Mouse (Mus musculus): ENCODE measurements around the gene Pla2g2d. TPM values are rescaled to one million over a fixed set of nuclear protein-coding genes. Genes with fewer than 3 reads are reported as not detected.

Pla2g2d gene
- polyA plus RNA-seq, 1 experiment from 2014 or later, result 1.6 TPM

- Histone ChIP-seq H3K27me3 (ENCODE audit: control insufficient read depth, insufficient read depth, low read length) (no peaks in the 10 kb centered on the region), H3K36me3 (ENCODE audit: control insufficient read depth, insufficient read depth, low read length) (no peaks in the 10 kb centered on the region), H3K4me3 (ENCODE audit: low read depth, low read length) (no peak overlapping the region), H3K4me2 (ENCODE audit: low read depth, low read length) (no peak overlapping the region), H3K9me3 (ENCODE audit: control insufficient read depth, low read length) (no peaks in the 10 kb centered on the region; the same call in 1 of the 2 replicates), H3K9ac (replicated peaks; ENCODE audit: low read depth, low read length) (no peak overlapping the region), H3K27ac (ENCODE audit: low read depth, low read length) (no peak overlapping the region), H3K4me1 (ENCODE audit: control insufficient read depth, insufficient read depth, low read length) (no peaks in the 10 kb centered on the region)
- no peak for ATAC-seq (ENCODE audit: low read depth)
- 63% methylated on average over 11 of the region's 11 CpGs for WGBS
Observed at GRCm38 (mm10) chr4:138827147-138827546, 51.6 kb downstream of the Pla2g2d start.

Other genes starting within 250 kb of the Pla2g2d start
- gene Vwa5b1, start 139.9 kb upstream of the Pla2g2d start, polyA plus RNA-seq (2014; fragmentation: Nextera tagmentation; extraction: Ambion mirVana), result 0.59 and 0.80 TPM in 2 replicates
- gene Pla2g2c, start 50.9 kb upstream of the Pla2g2d start, polyA plus RNA-seq (2014; fragmentation: Nextera tagmentation; extraction: Ambion mirVana), result 0.35 and 0.49 TPM in 2 replicates
- gene Ubxn10, start 38.6 kb upstream of the Pla2g2d start, polyA plus RNA-seq (2014; fragmentation: Nextera tagmentation; extraction: Ambion mirVana), result 2.7 and 3.0 TPM in 2 replicates
- gene Pla2g2f, start 18.1 kb upstream of the Pla2g2d start, polyA plus RNA-seq (2014; fragmentation: Nextera tagmentation; extraction: Ambion mirVana), result not detected in 2 replicates
- 0.35 TPM in 1 of 2 replicates, not detected in the other for gene Pla2g5, start 87.7 kb downstream of the Pla2g2d start, polyA plus RNA-seq (2014; fragmentation: Nextera tagmentation; extraction: Ambion mirVana)
- not detected in 2 replicates for gene Gm13030, start 98.2 kb downstream of the Pla2g2d start, polyA plus RNA-seq (2014; fragmentation: Nextera tagmentation; extraction: Ambion mirVana)
- not detected in 2 replicates for gene Pla2g2e, start 102.2 kb downstream of the Pla2g2d start, polyA plus RNA-seq (2014; fragmentation: Nextera tagmentation; extraction: Ambion mirVana)
- gene Otud3, start 138.2 kb downstream of the Pla2g2d start, polyA plus RNA-seq (2014; fragmentation: Nextera tagmentation; extraction: Ambion mirVana), result 2.6 and 3.3 TPM in 2 replicates
- not detected in 2 replicates for gene Rnf186, start 191.4 kb downstream of the Pla2g2d start, polyA plus RNA-seq (2014; fragmentation: Nextera tagmentation; extraction: Ambion mirVana)
- gene Tmco4, start 197.2 kb downstream of the Pla2g2d start, polyA plus RNA-seq (2014; fragmentation: Nextera tagmentation; extraction: Ambion mirVana), result 1.1 TPM in 2 replicates

All from neural tube, embryonic 14.5 days (tissue).